Mouse (Mus musculus) left cerebral cortex, adult 2 months (tissue): Measurements from ENCODE around the gene Fgfr2. TPM values are rescaled to one million over a fixed set of nuclear protein-coding genes. Genes with fewer than 3 reads are reported as not detected.

Experiments
- DNase-seq, 2 experiments: peaks; one replicate each; pipeline ENCODE4 v3.0.0; 2021 to 2022; ENCODE audit warnings: low spot score in 2 of 2, mixed read lengths in 1 of 2; ENCODE audit errors: extremely low spot score in 1 of 2
- H3K27ac ChIP-seq: fragments of 200-600 bp; 2 replicates; pipeline ENCODE4 v1.8.1; 2022
- H3K4me3 ChIP-seq: fragments of 200-600 bp; 2 replicates; pipeline ENCODE4 v1.8.1; 2022
- CTCF ChIP-seq: fragments of 200-600 bp; IDR thresholded peaks from 2 replicates; pipeline ENCODE4 v1.8.1; 2022; ENCODE audit warnings: antibody characterized with exemption, mild to moderate bottlenecking, moderate library complexity
- intact Hi-C: fragments of 180-260 bp; cut with DNase I; formaldehyde crosslinking; loops from one replicate; pipeline ENCODE4 v1.15.1; 2025
- total RNA-seq, 2 experiments: library from RNA; stranded (reverse); gene quantifications; 2 replicates each; pipeline ENCODE4 v1.2.3; 2021

Fgfr2 gene
- total RNA-seq, 2 experiments from 2014 or later, result 47.3 to 47.4 TPM

DNA sequence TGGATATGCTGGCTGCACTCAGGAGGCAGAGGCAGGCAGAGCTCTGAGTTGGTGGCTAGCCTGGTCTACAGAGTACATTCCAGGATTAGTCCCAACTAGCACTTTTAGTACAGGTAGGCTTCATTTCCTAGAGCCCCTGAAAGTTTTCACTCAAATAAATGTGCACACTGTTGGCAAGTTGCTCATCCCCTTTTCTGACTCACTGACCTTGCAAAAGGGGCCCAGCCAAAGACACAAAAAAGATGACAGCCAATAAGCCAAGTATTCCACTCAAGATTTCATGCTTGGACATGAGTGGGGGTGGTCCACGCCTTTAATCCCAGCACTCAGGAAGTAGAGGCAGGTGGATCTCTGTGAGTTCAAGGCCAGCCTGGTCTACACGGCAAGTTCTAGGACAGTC, 541.7 kb downstream of the Fgfr2 start:
- no peak for DNase-seq
- intact Hi-C loops, result no loop called here

DNA sequence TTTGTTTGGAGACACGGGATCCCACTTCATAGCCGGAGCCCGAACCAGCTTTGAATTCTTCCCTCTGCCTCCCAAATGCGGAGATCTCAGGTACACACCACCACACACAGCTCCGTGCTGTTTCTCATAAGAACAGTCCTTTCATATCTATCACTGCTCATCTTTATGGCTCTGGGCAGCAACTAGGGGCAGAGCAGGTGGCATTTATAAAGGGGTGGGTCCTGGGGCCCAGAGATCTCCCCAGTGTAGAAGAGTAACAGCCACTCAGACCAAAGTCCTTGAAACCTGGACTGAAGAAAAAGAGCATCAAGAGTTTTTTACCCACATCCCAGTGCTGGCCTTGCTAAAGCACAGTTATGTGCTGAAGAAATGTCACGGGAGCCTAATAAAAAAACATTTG, 542.6 kb downstream of the Fgfr2 start:
- Histone ChIP-seq H3K4me3 (no peak overlapping the region), H3K27ac (no peak overlapping the region)
- no peak for DNase-seq
- intact Hi-C loops, result no loop called here
- TF ChIP-seq CTCF, result no peak

More for the DNA sequence above, 541.7 kb downstream of the Fgfr2 start:
- no peak for TF ChIP-seq CTCF
- Histone ChIP-seq H3K27ac (no peak overlapping the region), H3K4me3 (no peak overlapping the region)

DNA sequence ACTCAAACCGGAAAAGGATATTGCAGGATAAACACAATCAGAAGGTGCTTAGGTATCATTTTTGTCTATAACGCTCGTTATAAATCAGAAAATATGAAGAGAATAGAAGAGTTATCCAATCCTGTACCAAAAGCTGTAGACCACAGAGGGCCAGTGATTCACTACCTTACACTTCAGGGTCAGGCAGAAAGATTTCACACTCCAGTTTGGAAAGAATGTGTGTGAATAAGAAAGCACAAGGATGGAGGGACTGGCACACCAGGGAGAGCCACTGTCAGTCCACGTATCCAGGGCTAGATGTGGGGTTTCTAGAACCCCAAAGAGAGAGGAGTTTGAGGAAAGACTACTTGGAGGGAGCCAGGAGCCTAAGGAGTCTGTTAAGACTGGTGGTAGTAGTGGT, 546.3 kb downstream of the Fgfr2 start:
- intact Hi-C loops, result loop anchor here (5.0 kb wide), 2 partner anchors 60 to 235 kb away; partner anchors contain the start of gene Fam53b
- no peak overlapping the region for H3K4me3 ChIP-seq
- DNase-seq, result no peak

DNA sequence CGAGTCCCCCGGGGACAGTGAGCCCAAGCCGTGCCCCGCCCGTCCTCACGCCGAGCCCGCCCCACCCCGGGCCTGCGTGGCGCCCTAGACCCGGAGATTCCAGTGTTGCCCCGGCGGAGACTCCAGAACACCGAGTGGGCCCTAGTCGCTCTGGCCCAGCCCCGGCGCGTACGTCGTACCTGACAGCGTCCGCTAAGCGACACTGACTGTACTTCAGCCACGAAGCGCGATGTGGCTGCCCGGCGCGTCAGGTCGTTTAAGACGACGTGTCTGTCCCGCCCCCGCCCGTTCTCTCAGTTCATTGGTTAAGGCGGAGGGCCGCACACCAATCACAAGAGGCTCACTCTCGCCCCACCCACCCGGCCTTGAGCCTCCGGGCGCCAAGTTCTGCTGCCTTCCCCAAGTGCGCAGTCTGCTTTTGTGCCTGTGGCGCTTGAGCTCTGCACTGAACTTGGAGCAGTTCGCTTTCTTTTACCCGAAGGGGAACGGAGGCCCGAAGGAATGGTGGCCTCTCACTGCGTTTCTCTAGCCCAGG, 547.0 kb downstream of the Fgfr2 start, which contains the start of gene Oat:
Oat (minus strand) TSS at position 283 of the 535 bp plus-strand sequence.
- peak; percentile 90 to 93 for DNase-seq
- Histone ChIP-seq H3K27ac (peak within 1 kb of the TSS; percentile 92), H3K4me3 (peak within 1 kb of the TSS; percentile 89)
- intact Hi-C loops, result loop anchor here (5.0 kb wide), 2 partner anchors 61 to 236 kb away; partner anchors contain the start of gene Fam53b
- no peak; the same call in 1 of the 2 replicates for TF ChIP-seq CTCF

More for the DNA sequence above, 546.3 kb downstream of the Fgfr2 start:
- no peak for TF ChIP-seq CTCF
- H3K27ac ChIP-seq, result no peak overlapping the region; the same call in 1 of the 2 replicates

DNA sequence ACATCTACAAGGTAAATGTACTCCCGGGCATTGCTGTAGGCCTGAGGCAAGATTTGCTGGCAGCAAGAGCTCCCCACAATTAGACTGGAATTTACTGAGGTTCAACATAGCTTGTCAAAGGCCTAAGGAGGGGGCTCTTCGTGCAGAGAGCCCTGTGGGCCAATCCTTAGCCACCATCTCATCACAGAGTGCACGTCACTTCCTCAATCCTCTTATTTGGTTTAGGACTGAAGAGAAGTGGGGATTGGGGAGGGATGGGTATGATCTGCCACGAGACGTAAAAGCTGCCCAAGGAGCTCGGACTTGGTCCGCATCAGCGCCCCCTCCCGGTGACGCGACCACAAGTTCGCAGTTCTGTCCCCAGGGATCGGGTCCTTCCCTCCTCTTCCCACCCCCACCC, 547.5 kb downstream of the Fgfr2 start:
- intact Hi-C loops, result loop anchor here (5.0 kb wide), 2 partner anchors 62 to 237 kb away; partner anchors contain the start of gene Fam53b
- TF ChIP-seq CTCF, result peak; percentile 55
- peak; percentile 79 to 82 for DNase-seq
- peak overlapping the region; percentile 92 for H3K27ac ChIP-seq
- peak overlapping the region; percentile 89 for H3K4me3 ChIP-seq

DNA sequence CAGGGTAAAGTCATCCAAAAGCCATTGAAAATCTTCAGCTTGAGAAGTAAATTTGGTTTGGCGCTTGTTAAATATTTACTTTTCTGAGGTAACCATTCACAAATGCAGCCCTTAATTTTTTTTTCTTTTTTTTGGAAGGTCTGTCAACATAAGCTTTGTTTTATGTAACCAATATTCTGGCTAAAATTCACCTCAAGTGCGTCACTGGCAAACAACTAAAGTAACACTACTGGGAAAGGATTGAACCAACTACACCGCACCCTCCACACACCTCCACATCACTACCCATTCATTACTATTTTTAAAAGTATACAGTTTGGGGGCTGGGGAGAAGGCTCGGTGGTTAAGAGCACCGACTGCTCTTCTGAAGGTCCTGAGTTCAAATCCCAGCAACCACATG, 548.5 kb downstream of the Fgfr2 start:
- intact Hi-C loops, result loop anchor here (5.0 kb wide), 2 partner anchors 63 to 238 kb away; partner anchors contain the start of gene Fam53b
- Histone ChIP-seq H3K27ac (no peak overlapping the region), H3K4me3 (no peak overlapping the region)
- DNase-seq, result no peak
- TF ChIP-seq CTCF, result no peak

DNA sequence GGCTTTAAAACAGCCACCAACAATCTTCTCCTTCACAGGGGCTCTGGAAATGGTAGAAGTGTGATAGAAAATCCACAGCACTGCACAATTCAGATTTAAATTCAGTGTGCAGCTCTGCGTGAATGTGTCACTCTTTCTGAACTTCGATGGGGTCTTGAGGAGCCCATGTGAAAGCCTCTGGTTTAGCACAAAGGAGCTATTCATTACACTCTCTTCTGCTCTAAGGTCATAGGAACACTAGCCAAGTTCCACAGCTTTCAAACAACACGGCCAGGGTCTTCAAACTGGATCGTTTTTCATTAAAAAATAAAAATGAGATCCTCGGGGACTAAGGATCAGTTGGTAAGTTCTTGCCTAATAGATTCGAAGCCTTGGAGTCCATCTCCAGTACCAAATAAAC, 549.9 kb downstream of the Fgfr2 start:
- Histone ChIP-seq H3K27ac (peak overlapping the region; percentile 50; the same call in 1 of the 2 replicates), H3K4me3 (no peak overlapping the region; the same call in 1 of the 2 replicates)
- intact Hi-C loops, result no loop called here
- no peak for TF ChIP-seq CTCF
- no peak for DNase-seq

DNA sequence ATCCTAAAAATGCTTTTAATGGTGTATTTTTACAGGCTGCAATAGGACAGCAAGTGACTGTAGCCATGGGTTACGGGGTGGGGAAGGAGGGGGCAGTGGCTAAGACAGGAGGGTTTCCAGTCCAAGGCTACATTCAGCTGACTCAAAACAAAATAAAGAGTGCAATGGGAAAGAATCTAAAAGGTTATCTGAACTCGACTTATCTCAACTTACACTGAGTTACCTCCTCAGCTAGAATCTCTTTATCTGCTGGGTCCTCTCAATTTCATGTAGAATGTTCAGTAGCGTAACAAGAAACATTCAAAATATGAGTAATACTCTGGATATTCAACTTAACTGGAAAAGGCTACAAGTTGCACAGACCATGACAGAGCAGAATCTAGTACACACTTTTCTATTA, 550.4 kb downstream of the Fgfr2 start:
- peak overlapping the region; percentile 50; the same call in 1 of the 2 replicates for H3K27ac ChIP-seq
- TF ChIP-seq CTCF, result no peak
- no peak overlapping the region; the same call in 1 of the 2 replicates for H3K4me3 ChIP-seq
- intact Hi-C loops, result no loop called here
- DNase-seq, result no peak

DNA sequence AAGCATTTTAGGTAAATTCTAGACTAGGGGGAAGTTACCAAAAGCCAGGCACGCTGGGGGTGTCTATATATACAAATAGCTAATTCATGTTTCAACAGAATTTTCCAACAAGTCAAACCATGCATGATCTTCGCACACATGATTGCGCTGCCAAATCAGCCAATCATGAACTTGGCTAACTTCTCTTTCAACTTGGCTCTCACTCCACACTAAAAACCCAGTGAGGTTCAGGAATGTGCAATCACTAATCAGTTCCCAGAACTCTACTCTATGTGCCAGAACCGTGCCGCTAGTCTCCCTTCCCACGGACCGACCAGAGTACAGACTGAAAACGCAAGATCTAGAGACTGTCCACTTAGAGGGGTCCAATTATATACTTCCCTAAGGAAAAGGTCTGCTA, 551.7 kb downstream of the Fgfr2 start:
- Histone ChIP-seq H3K27ac (no peak overlapping the region), H3K4me3 (no peak overlapping the region; the same call in 1 of the 2 replicates)
- TF ChIP-seq CTCF, result no peak
- DNase-seq, result no peak
- intact Hi-C loops, result no loop called here

DNA sequence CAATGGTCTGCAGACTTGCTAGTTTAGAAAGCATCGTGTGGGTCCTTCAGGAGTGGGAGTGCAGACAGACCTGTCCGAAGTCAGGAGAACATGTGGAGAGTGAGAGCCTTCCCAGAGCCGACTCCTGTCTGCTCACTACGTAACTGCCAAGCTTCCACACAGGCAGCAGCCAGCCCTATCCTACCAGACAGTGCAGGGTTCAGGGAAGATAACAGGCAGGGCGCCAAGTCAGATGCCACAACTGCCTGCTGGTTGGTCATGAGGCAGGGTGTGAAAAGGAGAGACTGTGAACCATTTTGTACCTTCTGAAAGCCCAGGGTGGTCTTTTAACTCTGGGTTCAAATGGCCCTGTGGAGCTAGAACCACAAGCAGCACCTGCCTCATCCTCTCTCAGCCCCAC, 553.1 kb downstream of the Fgfr2 start:
- Histone ChIP-seq H3K4me3 (no peak overlapping the region), H3K27ac (no peak overlapping the region)
- no peak for DNase-seq
- TF ChIP-seq CTCF, result no peak
- intact Hi-C loops, result no loop called here

DNA sequence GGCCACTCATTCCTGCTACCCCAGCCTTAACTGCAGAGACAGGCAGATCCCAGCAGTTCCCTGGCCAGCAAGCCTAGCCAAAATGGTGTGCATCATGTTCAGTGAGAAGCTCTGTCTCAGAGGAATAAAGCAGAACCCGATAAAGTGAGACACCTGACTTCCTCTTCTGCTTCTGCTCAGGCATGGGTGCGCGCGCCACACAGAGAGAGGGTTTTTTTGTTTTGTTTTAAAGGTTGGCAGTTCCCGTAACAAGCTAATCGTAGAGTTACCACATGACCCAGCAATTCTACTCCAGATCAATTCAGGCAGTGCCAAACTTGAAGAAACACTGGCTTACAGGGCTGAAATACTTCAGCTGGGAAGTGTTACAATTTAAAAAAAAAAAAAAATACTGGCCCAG, 554.3 kb downstream of the Fgfr2 start:
- Histone ChIP-seq H3K4me3 (no peak overlapping the region), H3K27ac (no peak overlapping the region)
- no peak for TF ChIP-seq CTCF
- DNase-seq, result no peak
- intact Hi-C loops, result no loop called here

DNA sequence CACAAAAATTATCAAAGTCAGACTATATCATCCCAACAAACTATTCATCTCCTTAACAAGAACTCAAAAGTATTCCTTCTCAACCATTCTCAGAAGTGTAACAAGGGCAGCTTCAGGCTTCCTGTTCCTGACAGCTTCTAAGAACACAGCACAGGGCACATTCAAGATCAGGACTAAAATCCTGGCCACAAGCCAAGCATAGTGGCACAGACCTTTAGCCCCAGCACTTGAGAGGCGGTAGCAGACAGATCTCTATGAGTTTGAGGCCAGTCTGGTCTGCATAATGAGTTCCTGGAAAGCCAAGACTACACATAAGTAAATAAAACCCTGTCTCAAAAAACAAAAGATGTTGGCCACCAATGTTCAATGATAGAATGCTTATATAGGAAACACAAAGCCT, 557.3 kb downstream of the Fgfr2 start:
- Histone ChIP-seq H3K27ac (no peak overlapping the region), H3K4me3 (no peak overlapping the region)
- no peak for DNase-seq
- no peak for TF ChIP-seq CTCF
- intact Hi-C loops, result no loop called here
